Mouse (Mus musculus) T-helper 1 cell (primary cell): ENCODE measurements around the gene Fancd2.

ENCODE experiments used
- in situ Hi-C: fragments of 300-600 bp; cut with MboI, MseI; formaldehyde crosslinking; loops from one replicate; pipeline ENCODE4 v1.15.1; 2025; ENCODE audit warnings: high pct_unique_total_duplicates

Gene Fancd2

GRCm38 (mm10) chr6:113608871-113609270 is 77.4 kb downstream of the Fancd2 start:
- in situ Hi-C loops: no loop called here

GRCm38 (mm10) chr6:113609293-113609692 is 77.8 kb downstream of the Fancd2 start:
- in situ Hi-C loops: no loop called here

GRCm38 (mm10) chr6:113612258-113612969 is 80.9 kb downstream of the Fancd2 start:
- in situ Hi-C loops: loop anchor here (5.0 kb wide), 1 partner anchor 80 kb away; the partner anchor contains the start of genes Emc3 and Fancd2

GRCm38 (mm10) chr6:113614152-113614551 is 82.7 kb downstream of the Fancd2 start:
- in situ Hi-C loops: loop anchor here (5.0 kb wide), 1 partner anchor 82 kb away; the partner anchor contains the start of genes Emc3 and Fancd2

GRCm38 (mm10) chr6:113614997-113615396 is 83.5 kb downstream of the Fancd2 start:
- in situ Hi-C loops: loop anchor here (5.0 kb wide), 1 partner anchor 83 kb away; the partner anchor contains the start of genes Emc3 and Fancd2

- in situ Hi-C loops: no loop called here
Observed at GRCm38 (mm10) chr6:113615489-113615888, 84.0 kb downstream of the Fancd2 start.

- in situ Hi-C loops: no loop called here
Observed at GRCm38 (mm10) chr6:113623386-113623785, 91.9 kb downstream of the Fancd2 start.

GRCm38 (mm10) chr6:113623941-113624751 is 92.7 kb downstream of the Fancd2 start, which contains the start of gene Vhl:
Vhl (plus strand) TSS chr6:113623959.
- in situ Hi-C loops: no loop called here

GRCm38 (mm10) chr6:113624989-113625770 is 93.7 kb downstream of the Fancd2 start:
- in situ Hi-C loops: no loop called here

GRCm38 (mm10) chr6:113630322-113630721 is 98.8 kb downstream of the Fancd2 start:
- in situ Hi-C loops: no loop called here

- in situ Hi-C loops: no loop called here
Observed at GRCm38 (mm10) chr6:113632863-113633262, 101.4 kb downstream of the Fancd2 start.

- in situ Hi-C loops: loop anchor here (5.0 kb wide), 1 partner anchor 39 kb away; no protein-coding TSS in a partner anchor
Observed at GRCm38 (mm10) chr6:113638302-113639040, 107.0 kb downstream of the Fancd2 start, which contains the start of gene Irak2. Irak2 (plus strand) TSS chr6:113638467.

GRCm38 (mm10) chr6:113639201-113639600 is 107.7 kb downstream of the Fancd2 start:
- in situ Hi-C loops: loop anchor here (5.0 kb wide), 1 partner anchor 38 kb away; no protein-coding TSS in a partner anchor

- in situ Hi-C loops: no loop called here
Observed at GRCm38 (mm10) chr6:113642605-113643004, 111.1 kb downstream of the Fancd2 start.

GRCm38 (mm10) chr6:113643021-113643420 is 111.5 kb downstream of the Fancd2 start:
- in situ Hi-C loops: no loop called here

- in situ Hi-C loops: no loop called here
Observed at GRCm38 (mm10) chr6:113643967-113644366, 112.5 kb downstream of the Fancd2 start.

GRCm38 (mm10) chr6:113644808-113645207 is 113.3 kb downstream of the Fancd2 start:
- in situ Hi-C loops: no loop called here
